Mouse (Mus musculus) heart, embryonic 14.5 days (tissue): Measurements from ENCODE around the gene Ttc33. TPM values are rescaled to one million over a fixed set of nuclear protein-coding genes. Genes with fewer than 3 reads are reported as not detected.

Source experiments
- ATAC-seq: fragments of 200-750 bp; cut with Nextera tagmentation; 2 replicates; pipeline ENCODE4 v1.8.0; 2017; ENCODE audit warnings: low read depth, moderate TSS enrichment; ENCODE audit not compliant: insufficient number of reproducible peaks, insufficient read depth, low FRiP score
- H3K27ac ChIP-seq, 2 experiments: fragments of 200-500 bp in 1 of 2; fragments of 300-500 bp in 1 of 2; sonication (generic) in 1 of 2; replicated peaks in 1 of 2; 2 replicates each; pipeline ENCODE4 v1.5.1; 2012 to 2014; ENCODE audit warnings: low read depth in 2 of 2, low read length in 2 of 2, control low read depth in 1 of 2, mild to moderate bottlenecking in 1 of 2, mixed read lengths in 1 of 2; ENCODE audit not compliant: control insufficient read depth in 1 of 2, insufficient read depth in 1 of 2
- H3K27me3 ChIP-seq: fragments of 300-500 bp; sonication (generic); 2 replicates; pipeline ENCODE4 v1.6.1; 2014; ENCODE audit warnings: mild to moderate bottlenecking, low read length, control low read depth; ENCODE audit not compliant: control insufficient read depth, insufficient read depth
- H3K36me3 ChIP-seq: fragments of 300-500 bp; sonication (generic); 2 replicates; pipeline ENCODE4 v1.6.1; 2014; ENCODE audit warnings: mild to moderate bottlenecking, control low read depth, low read length, mixed read lengths; ENCODE audit not compliant: control insufficient read depth, insufficient read depth
- H3K4me1 ChIP-seq, 2 experiments: fragments of 200-500 bp in 1 of 2; fragments of 300-500 bp in 1 of 2; sonication (generic) in 1 of 2; 2 replicates each; pipeline ENCODE4 v1.6.1; 2012 to 2014; ENCODE audit warnings: low read length in 2 of 2, control low read depth in 1 of 2, mixed read lengths in 1 of 2; ENCODE audit not compliant: control insufficient read depth in 2 of 2, insufficient read depth in 2 of 2
- H3K4me2 ChIP-seq: fragments of 300-500 bp; sonication (generic); 2 replicates; pipeline ENCODE4 v1.6.1; 2014; ENCODE audit warnings: mild to moderate bottlenecking, low read length
- H3K4me3 ChIP-seq, 2 experiments: fragments of 200-500 bp in 1 of 2; fragments of 300-500 bp in 1 of 2; sonication (generic) in 1 of 2; 2 replicates each; pipeline ENCODE4 v1.5.1; 2012 to 2014; ENCODE audit warnings: low read length in 2 of 2, mild to moderate bottlenecking in 2 of 2, control low read depth in 1 of 2, low read depth in 1 of 2, moderate library complexity in 1 of 2; ENCODE audit not compliant: control insufficient read depth in 1 of 2, insufficient read depth in 1 of 2
- H3K9ac ChIP-seq: fragments of 300-500 bp; sonication (generic); 2 replicates; pipeline ENCODE4 v1.6.1; 2014; ENCODE audit warnings: mild to moderate bottlenecking, low read length
- H3K9me3 ChIP-seq: fragments of 300-500 bp; sonication (generic); 2 replicates; pipeline ENCODE4 v1.6.1; 2016; ENCODE audit warnings: low read length, control low read depth; ENCODE audit not compliant: control insufficient read depth
- WGBS: fragments of 180-500 bp; shearing (Covaris S2); extraction: QIAGEN DNeasy Blood & Tissue Kit; methylation state at CpG from one replicate; pipeline ENCODE4 v1.1.7; 2014; 5-methylcytosine and 5-hydroxymethylcytosine counted together
- polyA plus RNA-seq: library from polyadenylated mRNA; unstranded; fragments of >200 nt; fragmentation: Nextera tagmentation; extraction: Ambion mirVana; gene quantifications from 2 replicates; pipeline ENCODE4 v1.2.1, GENCODE M21; 2014

The Ttc33 gene
- polyA plus RNA-seq, 1 experiment from 2014 or later = 39.7 TPM

GRCm38 (mm10) chr15:5242241-5243035 lies 57.1 kb downstream of the Ttc33 start:
- H3K27ac ChIP-seq = peak overlapping the region in 1 of 2 experiments; percentile 19; a peak in 1 of 4 replicates
- 3% methylated on average over 61 of the region's 61 CpGs for WGBS
- H3K9me3 ChIP-seq = no peaks in the 10 kb centered on the region
- peaks cover 48% of the 10 kb centered on the region for H3K27me3 ChIP-seq
- ATAC-seq = no peak
- H3K4me1 ChIP-seq = peaks cover 13 to 27% of the 10 kb centered on the region in 2 experiments; a peak in 3 of 4 replicates
- peak overlapping the region; percentile 63 for H3K9ac ChIP-seq
- peak overlapping the region; percentile 58 for H3K4me3 ChIP-seq
- H3K36me3 ChIP-seq = no peaks in the 10 kb centered on the region
- H3K4me2 ChIP-seq = peak overlapping the region; percentile 99

- ATAC-seq = peak; percentile 4; the same call in 1 of the 2 replicates
- H3K9ac ChIP-seq = peak overlapping the region; percentile 69
- WGBS = 4% methylated on average over 40 of the region's 40 CpGs
- peaks cover 13 to 27% of the 10 kb centered on the region in 2 experiments; a peak in 3 of 4 replicates for H3K4me1 ChIP-seq
- H3K27ac ChIP-seq = no peak overlapping the region
- peak overlapping the region; percentile 58 for H3K4me3 ChIP-seq
- H3K27me3 ChIP-seq = peaks cover 48% of the 10 kb centered on the region
- H3K9me3 ChIP-seq = no peaks in the 10 kb centered on the region
- H3K4me2 ChIP-seq = peak overlapping the region; percentile 99
- no peaks in the 10 kb centered on the region for H3K36me3 ChIP-seq
These were observed 58.0 kb downstream of the Ttc33 start for GRCm38 (mm10) chr15:5243036-5243958.

- Histone ChIP-seq H3K4me2 (peak within 1 kb of the TSS; percentile 99), H3K4me1 (peaks cover 13 to 27% of the 10 kb centered on the region in 2 experiments; a peak in 3 of 4 replicates), H3K9ac (peak within 1 kb of the TSS; percentile 69), H3K36me3 (no peaks in the 10 kb centered on the region), H3K4me3 (peak within 1 kb of the TSS; percentile 58), H3K27ac (no peak within 1 kb of the TSS), H3K27me3 (peaks cover 48% of the 10 kb centered on the region), H3K9me3 (no peaks in the 10 kb centered on the region)
- ATAC-seq = peak; percentile 94
- WGBS = under 1% methylated on average over 60 of the region's 61 CpGs
These were observed 58.9 kb downstream of the Ttc33 start, which contains the start of gene Ptger4 for GRCm38 (mm10) chr15:5243959-5244905. TSS of gene Ptger4 (minus strand) at chr15:5244187.

- Histone ChIP-seq H3K4me3 (no peak overlapping the region), H3K27ac (no peak overlapping the region), H3K4me2 (no peak overlapping the region), H3K36me3 (no peaks in the 10 kb centered on the region), H3K9ac (no peak overlapping the region), H3K27me3 (peaks cover 9% of the 10 kb centered on the region), H3K9me3 (no peaks in the 10 kb centered on the region), H3K4me1 (no peaks in the 10 kb centered on the region)
- ATAC-seq = no peak
- WGBS = 86% methylated on average over 4 of the region's 4 CpGs
These were observed 64.9 kb downstream of the Ttc33 start for GRCm38 (mm10) chr15:5250182-5250581.

GRCm38 (mm10) chr15:5260183-5260582 lies 74.9 kb downstream of the Ttc33 start:
- no peak overlapping the region for H3K4me3 ChIP-seq
- H3K4me1 ChIP-seq = no peaks in the 10 kb centered on the region
- H3K36me3 ChIP-seq = no peaks in the 10 kb centered on the region
- no peak for ATAC-seq
- H3K27ac ChIP-seq = no peak overlapping the region
- H3K9me3 ChIP-seq = no peaks in the 10 kb centered on the region
- no peak overlapping the region for H3K4me2 ChIP-seq
- WGBS = 70% methylated on average over 5 of the region's 5 CpGs
- H3K9ac ChIP-seq = no peak overlapping the region
- no peaks in the 10 kb centered on the region for H3K27me3 ChIP-seq

- no peak overlapping the region for H3K4me3 ChIP-seq
- no peaks in the 10 kb centered on the region for H3K9me3 ChIP-seq
- 68% methylated on average over 3 of the region's 3 CpGs for WGBS
- no peaks in the 10 kb centered on the region for H3K27me3 ChIP-seq
- no peaks in the 10 kb centered on the region for H3K36me3 ChIP-seq
- no peak overlapping the region for H3K4me2 ChIP-seq
- H3K27ac ChIP-seq = no peak overlapping the region
- ATAC-seq = no peak
- H3K9ac ChIP-seq = no peak overlapping the region
- no peaks in the 10 kb centered on the region for H3K4me1 ChIP-seq
These were observed 75.7 kb downstream of the Ttc33 start for GRCm38 (mm10) chr15:5261004-5261403.
